Mouse (Mus musculus) liver, embryonic 14.5 days (tissue): ENCODE results near the gene Cbl. TPM values are rescaled to one million over a fixed set of nuclear protein-coding genes. Genes with fewer than 3 reads are reported as not detected.
A peak's percentile ranks its signal among the peaks of the same experiment; 100 is the strongest.

ENCODE experiments used
- ATAC-seq: fragments of 200-750 bp; cut with Nextera tagmentation; 2 replicates; pipeline ENCODE4 v1.8.0; 2017; ENCODE audit warnings: moderate number of reproducible peaks, mild to moderate bottlenecking, moderate library complexity; ENCODE audit not compliant: insufficient read depth
- DNase-seq, 3 experiments: peaks; one replicate each; pipeline ENCODE4 v3.0.0-alpha.2; 2012 to 2013; ENCODE audit warnings: low read depth in 3 of 3, low spot score in 3 of 3
- H3K27ac ChIP-seq: fragments of 300-500 bp; sonication (generic); 2 replicates; pipeline ENCODE4 v1.5.1; 2014; ENCODE audit warnings: moderate library complexity, mild to moderate bottlenecking, control low read depth, inconsistent platforms
- H3K27me3 ChIP-seq: fragments of 300-500 bp; sonication (generic); 2 replicates; pipeline ENCODE4 v1.6.1; 2014; ENCODE audit warnings: mild to moderate bottlenecking, low read length, moderate library complexity; ENCODE audit not compliant: control insufficient read depth, insufficient read depth
- H3K36me3 ChIP-seq: fragments of 300-500 bp; sonication (generic); replicated peaks from 2 replicates; pipeline ENCODE4 v1.6.1; 2014; ENCODE audit warnings: low read depth; ENCODE audit not compliant: control insufficient read depth, insufficient read depth
- H3K4me1 ChIP-seq, 2 experiments: fragments of 200-500 bp in 1 of 2; fragments of 300-500 bp in 1 of 2; sonication (generic) in 1 of 2; replicated peaks; 2 replicates each; pipeline ENCODE4 v1.6.1; 2012 to 2014; ENCODE audit warnings: antibody characterized with exemption in 1 of 2, inconsistent platforms in 1 of 2, low read length in 1 of 2; ENCODE audit not compliant: control insufficient read depth in 2 of 2, insufficient read depth in 2 of 2
- H3K4me2 ChIP-seq: fragments of 300-500 bp; sonication (generic); 2 replicates; pipeline ENCODE4 v1.6.1; 2014; ENCODE audit warnings: low read depth, mild to moderate bottlenecking, control low read depth, moderate library complexity
- H3K4me3 ChIP-seq, 2 experiments: fragments of 200-500 bp in 1 of 2; fragments of 300-500 bp in 1 of 2; sonication (generic) in 1 of 2; 2 replicates each; pipeline ENCODE4 v1.5.1; 2012 to 2014; ENCODE audit warnings: low read depth in 2 of 2, low read length in 2 of 2, mild to moderate bottlenecking in 2 of 2, control low read depth in 1 of 2, inconsistent platforms in 1 of 2, moderate library complexity in 1 of 2; ENCODE audit not compliant: insufficient read depth in 1 of 2
- H3K9ac ChIP-seq: fragments of 300-500 bp; sonication (generic); replicated peaks from 2 replicates; pipeline ENCODE4 v1.6.1; 2014; ENCODE audit warnings: mild to moderate bottlenecking, control low read depth, moderate library complexity
- H3K9me3 ChIP-seq: fragments of 300-500 bp; sonication (generic); 2 replicates; pipeline ENCODE4 v1.6.1; 2016; ENCODE audit warnings: low read length, mixed read lengths; ENCODE audit not compliant: control insufficient read depth
- CTCF ChIP-seq: IDR thresholded peaks from 2 replicates; pipeline ENCODE4 v1.5.1; 2016; ENCODE audit warnings: antibody characterized with exemption, low read depth, control low read depth
- EP300 ChIP-seq: IDR thresholded peaks from 2 replicates; pipeline ENCODE4 v1.6.1; 2016; ENCODE audit warnings: antibody characterized with exemption, low read depth
- WGBS: fragments of 180-500 bp; shearing (Covaris S2); extraction: QIAGEN DNeasy Blood & Tissue Kit; methylation state at CpG from one replicate; pipeline ENCODE4 v1.1.7; 2014; ENCODE audit not compliant: insufficient replicate concordance; 5-methylcytosine and 5-hydroxymethylcytosine counted together
- polyA plus RNA-seq, 2 experiments: library from polyadenylated mRNA; depleted of rRNA in 1 of 2; stranded (reverse) in 1 of 2; unstranded in 1 of 2; fragments of >200 nt; fragmentation: Nextera tagmentation in 1 of 2; extraction: Ambion mirVana in 1 of 2; gene quantifications; 2 replicates each; pipeline versions ENCODE4 v1.2.1 to v1.2.3; 2012 to 2014

The Cbl gene
- polyA plus RNA-seq, 2 experiments = 3.7 to 3.9 TPM

GRCm38 (mm10) chr9:44236601-44237000 is 2.8 kb upstream of the Cbl start:
- DNase-seq (no peak), ATAC-seq (no peak)

GRCm38 (mm10) chr9:44234479-44235427 is 904 bp upstream of the Cbl start:
- H3K9me3 ChIP-seq = no peaks in the 10 kb centered on the region
- ATAC-seq (peak; percentile 47), DNase-seq (peak; percentile 60 to 66 (median 62))
- H3K36me3 ChIP-seq = no peaks in the 10 kb centered on the region
- H3K4me3 ChIP-seq = peak overlapping the region; percentile 84 to 98
- peaks cover 10 to 16% of the 10 kb centered on the region in 2 experiments for H3K4me1 ChIP-seq
- WGBS = 11% methylated on average over 19 of the region's 19 CpGs
- peak overlapping the region; percentile 94 for H3K4me2 ChIP-seq
- H3K27ac ChIP-seq = peak overlapping the region; percentile 80
- no peak for TF ChIP-seq CTCF
- no peak for TF ChIP-seq EP300
- H3K27me3 ChIP-seq = no peaks in the 10 kb centered on the region
- peak overlapping the region; percentile 95 for H3K9ac ChIP-seq

More at GRCm38 (mm10) chr9:44236601-44237000, 2.8 kb upstream of the Cbl start:
- H3K27ac ChIP-seq = no peak overlapping the region
- H3K4me1 ChIP-seq = peaks cover 7 to 15% of the 10 kb centered on the region in 2 experiments
- WGBS = 58% methylated on average over 4 of the region's 4 CpGs
- H3K4me3 ChIP-seq = no peak overlapping the region
- TF ChIP-seq EP300 (no peak), CTCF (no peak)
- no peaks in the 10 kb centered on the region; the same call in none of the 2 replicates for H3K27me3 ChIP-seq
- H3K36me3 ChIP-seq = no peaks in the 10 kb centered on the region
- H3K9ac ChIP-seq = no peak overlapping the region
- H3K4me2 ChIP-seq = no peak overlapping the region
- H3K9me3 ChIP-seq = no peaks in the 10 kb centered on the region

GRCm38 (mm10) chr9:44233021-44233801 is 638 bp downstream of the Cbl start:
- WGBS = under 1% methylated on average over 40 of the region's 40 CpGs
- ATAC-seq (peak; percentile 62), DNase-seq (peak; percentile 12 to 36 (median 36))
- Histone ChIP-seq H3K9ac (peak overlapping the region; percentile 95), H3K9me3 (no peaks in the 10 kb centered on the region), H3K4me3 (peak overlapping the region; percentile 84 to 98), H3K4me1 (peaks cover 10 to 16% of the 10 kb centered on the region in 2 experiments), H3K27me3 (no peaks in the 10 kb centered on the region), H3K27ac (peak overlapping the region; percentile 80), H3K36me3 (no peaks in the 10 kb centered on the region), H3K4me2 (peak overlapping the region; percentile 94)
- TF ChIP-seq EP300 = no peak

DNA sequence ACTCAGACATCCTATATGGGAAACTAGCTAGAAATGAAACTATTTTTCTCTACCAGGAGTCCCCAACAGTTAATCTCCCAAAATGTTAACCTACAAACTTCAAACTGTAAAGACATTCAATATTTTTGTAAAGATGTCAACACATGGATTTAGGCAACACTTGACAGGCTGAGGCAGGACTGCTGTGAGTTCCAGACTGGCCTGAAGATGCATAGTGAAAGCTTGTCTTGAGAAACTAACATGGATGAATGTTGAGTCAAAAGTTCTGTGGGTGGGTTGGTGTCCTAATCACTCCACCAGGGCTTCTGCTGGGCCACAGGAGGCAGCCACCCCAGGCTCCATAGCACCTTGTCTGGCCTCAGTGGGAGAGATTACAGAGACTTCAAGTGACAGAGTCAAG is 2.2 kb downstream of the Cbl start:
- Histone ChIP-seq H3K9me3 (no peaks in the 10 kb centered on the region), H3K4me3 (no peak overlapping the region; a peak in 1 of 4 replicates), H3K27me3 (no peaks in the 10 kb centered on the region), H3K4me2 (peak overlapping the region; percentile 94), H3K27ac (no peak overlapping the region; the same call in 1 of the 2 replicates), H3K36me3 (no peaks in the 10 kb centered on the region), H3K9ac (no peak overlapping the region), H3K4me1 (peaks cover 10 to 18% of the 10 kb centered on the region in 2 experiments)
- DNase-seq (no peak), ATAC-seq (no peak)
- TF ChIP-seq EP300 = no peak
- 0 out of 2 replicates have a peak, but pooled peaks have one; percentile 2 for TF ChIP-seq CTCF
